Mouse (Mus musculus) heart, postnatal 0 days (tissue): ENCODE measurements around the gene Aldh3b2. TPM values are rescaled to one million over a fixed set of nuclear protein-coding genes. Genes with fewer than 3 reads are reported as not detected.

ENCODE experiments used
- ATAC-seq: fragments of 200-750 bp; cut with Nextera tagmentation; 2 replicates; pipeline ENCODE4 v1.8.0; 2017; ENCODE audit warnings: low read depth, moderate number of reproducible peaks, moderate library complexity; ENCODE audit not compliant: insufficient read depth
- DNase-seq: peaks from one replicate; pipeline ENCODE4 v3.0.0-alpha.2; 2016; ENCODE audit warnings: low spot score
- H3K27ac ChIP-seq: fragments of 300-500 bp; sonication (generic); 2 replicates; pipeline ENCODE4 v1.5.1; 2014; ENCODE audit warnings: low read depth, mild to moderate bottlenecking
- H3K27me3 ChIP-seq: fragments of 300-500 bp; sonication (generic); 2 replicates; pipeline ENCODE4 v1.6.1; 2014; ENCODE audit warnings: low read length, mixed read lengths; ENCODE audit not compliant: control insufficient read depth, insufficient read depth
- H3K36me3 ChIP-seq: fragments of 300-500 bp; sonication (generic); replicated peaks from 2 replicates; pipeline ENCODE4 v1.6.1; 2014; ENCODE audit warnings: low read length, mixed read lengths; ENCODE audit not compliant: control insufficient read depth, insufficient read depth
- H3K4me1 ChIP-seq: fragments of 300-500 bp; sonication (generic); 2 replicates; pipeline ENCODE4 v1.6.1; 2014; ENCODE audit warnings: antibody characterized with exemption; ENCODE audit not compliant: control insufficient read depth, insufficient read depth
- H3K4me2 ChIP-seq: fragments of 300-500 bp; sonication (generic); 2 replicates; pipeline ENCODE4 v1.6.1; 2014; ENCODE audit warnings: low read depth, mild to moderate bottlenecking, low read length, moderate library complexity
- H3K4me3 ChIP-seq: fragments of 300-500 bp; sonication (generic); 2 replicates; pipeline ENCODE4 v1.5.1; 2014; ENCODE audit warnings: low read depth, low read length
- H3K9ac ChIP-seq: fragments of 300-500 bp; sonication (generic); replicated peaks from 2 replicates; pipeline ENCODE4 v1.6.1; 2014; ENCODE audit warnings: low read depth, low read length, mixed read lengths
- H3K9me3 ChIP-seq: fragments of 300-500 bp; sonication (generic); replicated peaks from 2 replicates; pipeline ENCODE4 v1.6.1; 2016; ENCODE audit warnings: low read length; ENCODE audit not compliant: control insufficient read depth
- CTCF ChIP-seq: IDR thresholded peaks from 2 replicates; pipeline ENCODE4 v1.5.1; 2016; ENCODE audit warnings: antibody characterized with exemption, control low read depth, low read depth
- EP300 ChIP-seq: IDR thresholded peaks from 2 replicates; pipeline ENCODE4 v1.6.1; 2016; ENCODE audit warnings: antibody characterized with exemption, low read depth
- WGBS: fragments of 180-500 bp; shearing (Covaris S2); extraction: QIAGEN DNeasy Blood & Tissue Kit; methylation state at CpG from one replicate; pipeline ENCODE4 v1.1.7; 2014; 5-methylcytosine and 5-hydroxymethylcytosine counted together
- polyA plus RNA-seq: library from polyadenylated mRNA; unstranded; fragments of >200 nt; fragmentation: Nextera tagmentation; extraction: Ambion mirVana; gene quantifications from 2 replicates; pipeline ENCODE4 v1.2.1, GENCODE M21; 2015
- total RNA-seq: library from RNA; depleted of rRNA; stranded (reverse); fragments of >200 nt; gene quantifications from 2 replicates; pipeline ENCODE4 v1.2.3, GENCODE M21; 2014; ENCODE audit warnings: low replicate concordance

Gene Aldh3b2
- total and polyA plus RNA-seq, 2 experiments from 2014 or later = 0.18 to 3.9 TPM

GRCm38 (mm10) chr19:3947813-3948212 is 24.3 kb upstream of the Aldh3b2 start:
- no peak overlapping the region for H3K4me3 ChIP-seq
- no peak for ATAC-seq
- 0 out of 2 replicates have a peak, but pooled peaks cover 6% of the 10 kb centered on the region for H3K4me1 ChIP-seq
- H3K27ac ChIP-seq = no peak overlapping the region
- 76% methylated on average over 3 of the region's 3 CpGs for WGBS
- no peaks in the 10 kb centered on the region for H3K9me3 ChIP-seq
- no peaks in the 10 kb centered on the region for H3K27me3 ChIP-seq
- H3K36me3 ChIP-seq = peaks cover 6% of the 10 kb centered on the region; the same call in 1 of the 2 replicates
- no peak for DNase-seq
- no peak overlapping the region for H3K4me2 ChIP-seq
- no peak overlapping the region for H3K9ac ChIP-seq
- TF ChIP-seq EP300 (no peak), CTCF (no peak)

GRCm38 (mm10) chr19:3948546-3948945 is 23.6 kb upstream of the Aldh3b2 start:
- Histone ChIP-seq H3K27ac (no peak overlapping the region), H3K4me1 (0 out of 2 replicates have a peak, but pooled peaks cover 6% of the 10 kb centered on the region), H3K4me2 (no peak overlapping the region), H3K4me3 (no peak overlapping the region), H3K27me3 (no peaks in the 10 kb centered on the region), H3K9me3 (no peaks in the 10 kb centered on the region), H3K36me3 (peaks cover 6% of the 10 kb centered on the region; the same call in 1 of the 2 replicates), H3K9ac (no peak overlapping the region)
- no peak for DNase-seq
- ATAC-seq = no peak
- TF ChIP-seq CTCF = no peak
- TF ChIP-seq EP300 = no peak
- 67% methylated on average over 14 of the region's 14 CpGs for WGBS

GRCm38 (mm10) chr19:3950331-3950730 is 21.8 kb upstream of the Aldh3b2 start:
- Histone ChIP-seq H3K9me3 (no peaks in the 10 kb centered on the region), H3K9ac (no peak overlapping the region), H3K27ac (no peak overlapping the region), H3K4me2 (no peak overlapping the region), H3K4me3 (no peak overlapping the region), H3K27me3 (no peaks in the 10 kb centered on the region), H3K4me1 (0 out of 2 replicates have a peak, but pooled peaks cover 6% of the 10 kb centered on the region), H3K36me3 (peaks cover 6% of the 10 kb centered on the region; the same call in 1 of the 2 replicates)
- WGBS = 80% methylated on average over 3 of the region's 3 CpGs
- TF ChIP-seq CTCF (no peak), EP300 (no peak)
- DNase-seq = no peak
- no peak for ATAC-seq

GRCm38 (mm10) chr19:3951461-3951860 is 20.7 kb upstream of the Aldh3b2 start:
- ATAC-seq (no peak), DNase-seq (no peak)
- Histone ChIP-seq H3K4me1 (0 out of 2 replicates have a peak, but pooled peaks cover 2% of the 10 kb centered on the region), H3K36me3 (peaks cover 6% of the 10 kb centered on the region; the same call in 1 of the 2 replicates), H3K4me2 (no peak overlapping the region), H3K27me3 (no peaks in the 10 kb centered on the region), H3K4me3 (no peak overlapping the region), H3K27ac (no peak overlapping the region), H3K9me3 (no peaks in the 10 kb centered on the region), H3K9ac (no peak overlapping the region)
- no peak for TF ChIP-seq CTCF
- no peak for TF ChIP-seq EP300

- no peaks in the 10 kb centered on the region for H3K27me3 ChIP-seq
- TF ChIP-seq EP300 (no peak), CTCF (no peak)
- WGBS = 21% methylated on average over 1 of the region's 1 CpGs
Measured at GRCm38 (mm10) chr19:3952099-3952498, 20.0 kb upstream of the Aldh3b2 start.

GRCm38 (mm10) chr19:3955033-3955432 is 17.1 kb upstream of the Aldh3b2 start:
- no peak for DNase-seq
- Histone ChIP-seq H3K4me3 (no peak overlapping the region), H3K9me3 (no peaks in the 10 kb centered on the region), H3K4me1 (no peaks in the 10 kb centered on the region; the same call in 1 of the 2 replicates), H3K4me2 (no peak overlapping the region), H3K36me3 (no peaks in the 10 kb centered on the region), H3K9ac (no peak overlapping the region), H3K27ac (no peak overlapping the region), H3K27me3 (no peaks in the 10 kb centered on the region)
- TF ChIP-seq CTCF = no peak
- no peak for TF ChIP-seq EP300
- no peak for ATAC-seq
- 88% methylated on average over 3 of the region's 3 CpGs for WGBS

More at GRCm38 (mm10) chr19:3952099-3952498, 20.0 kb upstream of the Aldh3b2 start:
- Histone ChIP-seq H3K9me3 (no peaks in the 10 kb centered on the region), H3K36me3 (peaks cover 6% of the 10 kb centered on the region; the same call in 1 of the 2 replicates), H3K27ac (no peak overlapping the region), H3K4me2 (no peak overlapping the region), H3K9ac (no peak overlapping the region), H3K4me3 (no peak overlapping the region), H3K4me1 (no peaks in the 10 kb centered on the region)
- ATAC-seq = no peak
- DNase-seq = no peak
